18 mouse cellular contexts compared by ENCODE assay signal in the genomic region with DNA sequence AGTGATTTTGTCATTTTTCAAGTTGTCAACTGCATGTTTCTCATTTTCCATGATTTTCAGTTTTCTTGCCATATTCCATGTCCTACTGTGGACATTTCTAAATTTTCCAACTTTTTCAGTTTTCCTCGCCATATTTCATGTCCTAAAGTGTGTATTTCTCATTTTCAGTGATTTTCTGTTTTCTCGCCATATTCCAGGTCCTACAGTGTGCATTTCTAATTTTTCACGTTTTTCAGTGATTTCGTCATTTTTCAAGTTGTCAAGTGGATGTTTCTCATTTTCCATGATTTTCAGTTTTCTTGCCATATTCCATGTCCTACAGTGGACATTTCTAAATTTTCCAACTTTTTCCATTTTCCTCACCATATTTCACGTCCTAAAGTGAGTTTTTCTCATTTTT. TPM values are rescaled to one million over a fixed set of nuclear protein-coding genes. Genes with fewer than 3 reads are reported as not detected.
"Had no signal": no experiment of that assay in that cellular context is flagged by ENCODE, and none has a peak within 500 bp of the region (broad histone marks: within the 10 kb centered on the region; RNA-seq: fewer than 3 reads in every experiment).

No protein-coding gene starts in this region.

RNA-seq across cellular contexts. Expression of a gene that starts 3.0 kb away (rescaled TPM):
- total RNA-seq: layer of hippocampus, adult 18-20 months; layer of hippocampus, postnatal 14 days; left cerebral cortex, adult 8-10 months; left cerebral cortex, postnatal 14 days; left cerebral cortex, postnatal 4 days; midbrain, postnatal 0 days had no signal
- polyA plus RNA-seq: kidney, embryonic 16.5 days; limb, embryonic 12.5 days; limb, embryonic 15.5 days; liver, embryonic 11.5 days; liver, embryonic 15.5 days; lung, embryonic 15.5 days; midbrain, embryonic 10.5 days; midbrain, postnatal 0 days; neural tube, embryonic 12.5 days; neural tube, embryonic 15.5 days; stomach, embryonic 15.5 days had no signal

RNA-seq across cellular contexts. Expression of a gene that starts 5.5 kb away (rescaled TPM):
- total RNA-seq: layer of hippocampus, adult 18-20 months; layer of hippocampus, postnatal 14 days; left cerebral cortex, adult 8-10 months; left cerebral cortex, postnatal 14 days; left cerebral cortex, postnatal 4 days; midbrain, postnatal 0 days had no signal
- polyA plus RNA-seq: kidney, embryonic 16.5 days; limb, embryonic 12.5 days; limb, embryonic 15.5 days; liver, embryonic 11.5 days; liver, embryonic 15.5 days; lung, embryonic 15.5 days; midbrain, embryonic 10.5 days; midbrain, embryonic 13.5 days; midbrain, postnatal 0 days; neural tube, embryonic 12.5 days; neural tube, embryonic 15.5 days; stomach, embryonic 15.5 days; thymus, postnatal 0 days had no signal

RNA-seq across cellular contexts. Expression of a gene that starts 6.8 kb away (rescaled TPM):
- total RNA-seq: layer of hippocampus, adult 18-20 months; left cerebral cortex, postnatal 14 days; midbrain, postnatal 0 days had no signal
- polyA plus RNA-seq: kidney, embryonic 16.5 days; limb, embryonic 12.5 days; limb, embryonic 15.5 days; liver, embryonic 11.5 days; liver, embryonic 15.5 days; midbrain, embryonic 10.5 days; midbrain, postnatal 0 days; neural tube, embryonic 12.5 days; stomach, embryonic 15.5 days; thymus, postnatal 0 days had no signal

RNA-seq across cellular contexts. Expression of a gene that starts 9.3 kb away (rescaled TPM):
- total RNA-seq: layer of hippocampus, adult 18-20 months; layer of hippocampus, postnatal 14 days; left cerebral cortex, adult 8-10 months; left cerebral cortex, postnatal 14 days; left cerebral cortex, postnatal 4 days; midbrain, postnatal 0 days had no signal
- polyA plus RNA-seq: kidney, embryonic 16.5 days; limb, embryonic 12.5 days; limb, embryonic 15.5 days; liver, embryonic 11.5 days; liver, embryonic 15.5 days; lung, embryonic 15.5 days; midbrain, embryonic 10.5 days; midbrain, embryonic 13.5 days; midbrain, postnatal 0 days; neural tube, embryonic 12.5 days; neural tube, embryonic 15.5 days; stomach, embryonic 15.5 days; thymus, postnatal 0 days had no signal

RNA-seq across cellular contexts. Expression of a gene that starts 11.0 kb away (rescaled TPM):
- total RNA-seq: layer of hippocampus, adult 18-20 months had no signal
- polyA plus RNA-seq: liver, embryonic 11.5 days; liver, embryonic 15.5 days; lung, embryonic 15.5 days; midbrain, embryonic 10.5 days; stomach, embryonic 15.5 days; thymus, postnatal 0 days had no signal
